Mouse (Mus musculus) cerebellum, adult 9-10 months (tissue): Measurements from ENCODE around the gene RPS10-NUDT3.
A peak's percentile ranks its signal among the peaks of the same experiment; 100 is the strongest.

Experiments used
- DNase-seq: peaks from one replicate; pipeline ENCODE4 v3.0.0; 2022

Gene RPS10-NUDT3

GRCm38 (mm10) chr17:27634871-27635574 lies at the start of gene RPS10-NUDT3:
Gene RPS10-NUDT3 (minus strand): TSS chr17:27635222.
- DNase-seq, result peak; percentile 87

DNA sequence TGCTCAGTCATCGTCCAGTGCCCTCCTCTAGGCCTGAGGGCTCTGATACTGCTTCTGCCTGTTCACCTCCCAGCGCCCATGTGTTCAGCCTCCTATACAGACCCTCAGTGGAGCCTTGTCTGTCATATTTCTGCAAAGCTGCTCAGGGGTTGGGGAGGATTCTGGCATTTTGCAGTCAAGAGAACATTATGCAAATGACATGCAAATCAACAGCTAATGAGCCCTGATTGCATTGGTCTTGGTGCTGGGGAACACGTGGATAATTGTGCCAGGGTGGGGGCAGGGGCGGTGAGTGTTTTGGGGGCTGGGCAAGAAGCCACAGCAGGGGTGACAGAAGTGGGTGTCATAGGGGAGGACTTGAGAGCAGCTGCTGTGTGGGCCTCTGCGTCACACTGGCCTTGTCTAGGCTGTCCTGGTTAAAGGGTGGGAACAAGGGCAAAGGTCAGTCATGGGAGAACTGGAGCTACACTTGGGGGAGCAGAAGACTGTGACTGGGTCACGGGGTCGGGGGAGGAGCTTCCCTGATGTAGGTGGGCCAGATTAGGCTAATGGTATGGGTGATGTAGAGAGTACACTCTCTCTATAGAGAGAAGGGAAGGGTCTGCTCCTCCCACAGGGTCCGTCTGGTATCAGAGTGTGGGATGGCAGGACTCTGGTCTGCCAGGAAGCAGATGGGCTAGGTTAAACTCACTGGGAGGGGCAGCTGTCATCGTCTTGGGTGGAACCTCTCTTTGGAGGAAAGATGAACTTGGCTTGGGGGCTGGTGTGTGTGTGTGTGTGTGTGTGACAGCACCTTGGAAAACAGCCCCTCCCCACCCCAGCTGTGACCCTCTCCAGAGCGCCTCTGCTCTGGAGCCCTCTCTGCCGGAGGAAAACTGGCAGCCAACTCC lies 44.1 kb upstream of the RPS10-NUDT3 start:
- no peak for DNase-seq

DNA sequence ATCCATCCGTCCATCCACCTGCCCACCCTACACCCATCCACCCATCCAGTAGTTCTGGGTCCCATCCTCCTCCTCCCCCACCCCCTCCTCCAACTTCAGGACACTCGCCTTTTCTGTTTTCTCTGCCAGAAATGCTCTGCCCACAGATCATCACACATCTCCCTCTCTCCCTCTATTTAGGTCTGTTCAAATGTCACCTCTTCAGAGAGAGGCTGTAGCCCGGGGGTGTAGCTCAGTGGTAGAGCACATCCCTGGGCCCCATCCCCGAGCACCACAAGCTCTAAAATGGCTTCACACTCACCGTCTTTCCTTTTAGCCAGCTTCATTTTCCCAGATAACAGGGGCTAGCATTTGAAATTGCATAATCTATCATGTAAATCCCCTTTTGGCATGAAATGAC lies 42.7 kb upstream of the RPS10-NUDT3 start:
- DNase-seq, result no peak

GRCm38 (mm10) chr17:27676270-27676669 lies 41.2 kb upstream of the RPS10-NUDT3 start:
- DNase-seq, result no peak

DNA sequence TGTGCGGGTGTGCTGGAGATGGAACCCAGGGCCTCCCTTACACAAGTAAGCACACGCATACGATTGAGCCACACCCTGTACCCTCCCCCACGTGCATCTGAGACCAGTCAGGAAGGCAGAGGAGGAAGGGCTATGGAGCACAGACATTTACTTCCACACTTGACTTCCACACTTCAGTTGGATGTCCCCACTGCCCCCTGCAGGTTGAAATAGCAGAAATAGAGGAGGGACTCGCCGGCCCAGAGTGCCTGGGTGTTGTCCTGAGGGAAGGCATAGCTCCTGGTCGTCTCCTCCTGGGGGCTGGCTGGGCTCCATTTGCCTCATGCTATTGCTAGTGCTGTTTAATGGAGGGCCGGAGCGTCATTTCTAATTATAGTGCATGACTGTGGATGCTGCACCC lies 40.4 kb upstream of the RPS10-NUDT3 start:
- DNase-seq, result peak; percentile 65

GRCm38 (mm10) chr17:27673945-27674344 lies 38.9 kb upstream of the RPS10-NUDT3 start:
- DNase-seq, result no peak

GRCm38 (mm10) chr17:27671720-27672119 lies 36.7 kb upstream of the RPS10-NUDT3 start:
- DNase-seq, result no peak

GRCm38 (mm10) chr17:27658767-27659166 lies 23.7 kb upstream of the RPS10-NUDT3 start:
- DNase-seq, result no peak

DNA sequence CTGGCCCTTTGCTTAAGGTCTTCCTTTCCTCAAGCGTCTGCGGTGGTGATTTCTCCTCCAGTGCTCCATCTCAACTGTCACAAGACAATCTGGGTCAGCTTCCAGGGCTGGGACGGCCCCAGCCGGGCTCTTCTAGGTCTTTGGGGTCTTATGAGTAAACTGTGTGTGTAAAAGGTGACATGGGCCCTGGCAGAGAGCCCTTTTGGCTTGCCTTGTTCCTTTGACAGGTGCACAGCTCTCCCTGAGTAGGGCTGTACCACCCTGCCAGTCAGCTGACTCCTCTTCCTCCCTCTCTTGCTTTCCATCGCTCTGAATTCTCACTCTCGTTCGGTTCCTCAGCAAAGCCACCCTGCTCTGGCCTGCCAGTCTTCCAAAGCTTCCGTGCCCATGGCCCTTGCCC lies 22.1 kb upstream of the RPS10-NUDT3 start:
- peak; percentile 88 for DNase-seq

DNA sequence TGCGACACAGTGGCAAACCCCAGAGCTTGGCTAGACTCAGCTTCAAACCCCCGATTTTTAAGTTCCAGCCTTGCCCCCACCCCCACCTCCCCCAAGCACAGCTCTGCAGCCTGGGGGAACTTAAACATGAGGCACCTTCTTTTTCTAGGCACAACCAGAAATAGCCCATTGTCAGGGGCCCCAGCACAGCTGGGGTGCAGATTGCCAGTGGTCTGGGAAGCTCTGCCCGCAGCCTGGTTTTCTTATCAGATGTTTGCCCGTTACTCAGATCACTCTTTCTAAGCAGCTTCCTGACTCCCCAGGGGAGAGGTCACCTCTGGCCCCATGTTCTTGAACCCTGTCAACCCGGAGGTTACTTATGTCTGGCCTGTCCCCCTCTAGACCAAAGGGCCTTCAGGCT lies 21.4 kb upstream of the RPS10-NUDT3 start:
- DNase-seq, result no peak

GRCm38 (mm10) chr17:27656011-27656399 lies 21.0 kb upstream of the RPS10-NUDT3 start:
- DNase-seq, result peak; percentile 83

DNA sequence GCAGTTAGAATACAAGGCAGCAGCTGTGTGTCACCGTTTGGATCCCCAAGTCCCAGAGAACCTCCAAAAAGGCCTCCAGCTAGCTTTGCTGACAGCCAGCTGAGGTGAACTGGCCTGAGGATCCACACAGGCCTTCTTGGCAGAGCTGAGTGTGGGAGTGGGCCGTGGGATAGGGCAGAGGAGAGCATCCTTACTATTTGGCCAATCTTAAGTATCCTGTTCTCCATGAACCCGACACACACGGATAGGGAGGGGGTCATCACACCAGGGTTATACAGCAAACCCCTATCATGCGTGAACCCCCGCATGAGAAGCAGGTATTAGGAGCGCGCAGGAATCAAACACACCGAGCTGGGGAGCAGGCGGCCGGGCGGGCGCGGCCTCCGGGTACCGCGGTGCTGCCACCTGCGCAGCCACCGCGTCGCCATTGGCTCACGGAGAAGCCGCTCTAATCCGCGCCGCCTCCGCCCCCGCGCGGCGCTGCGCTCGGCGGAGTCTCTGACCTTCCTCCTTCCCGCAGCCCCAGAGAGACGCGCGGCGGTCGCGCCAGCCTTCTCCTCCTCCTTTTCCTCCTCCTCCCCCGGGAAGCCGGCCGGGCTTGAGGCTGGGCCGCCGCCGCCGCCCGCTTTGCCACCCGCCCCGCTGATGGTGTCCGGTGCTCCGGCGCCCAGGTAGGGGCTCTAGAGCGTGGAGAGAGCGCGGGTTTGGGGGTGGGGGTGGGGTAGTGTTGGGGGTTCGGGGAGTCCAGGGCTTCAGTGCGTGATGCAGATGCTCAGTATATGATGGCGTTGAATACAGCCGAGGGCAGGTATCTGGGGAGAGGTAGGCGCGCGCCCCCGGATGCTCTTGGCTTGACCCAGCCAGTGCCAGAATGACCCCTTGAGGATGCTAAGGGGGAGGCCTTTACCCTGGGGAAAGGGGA lies 20.3 kb upstream of the RPS10-NUDT3 start, which contains the start of gene Pacsin1:
TSS of gene Pacsin1 (plus strand) at position 421 of the 922 bp plus-strand sequence.
- DNase-seq, result peak; percentile 89

- DNase-seq, result no peak
Observed at GRCm38 (mm10) chr17:27653253-27653959, 18.4 kb upstream of the RPS10-NUDT3 start.

DNA sequence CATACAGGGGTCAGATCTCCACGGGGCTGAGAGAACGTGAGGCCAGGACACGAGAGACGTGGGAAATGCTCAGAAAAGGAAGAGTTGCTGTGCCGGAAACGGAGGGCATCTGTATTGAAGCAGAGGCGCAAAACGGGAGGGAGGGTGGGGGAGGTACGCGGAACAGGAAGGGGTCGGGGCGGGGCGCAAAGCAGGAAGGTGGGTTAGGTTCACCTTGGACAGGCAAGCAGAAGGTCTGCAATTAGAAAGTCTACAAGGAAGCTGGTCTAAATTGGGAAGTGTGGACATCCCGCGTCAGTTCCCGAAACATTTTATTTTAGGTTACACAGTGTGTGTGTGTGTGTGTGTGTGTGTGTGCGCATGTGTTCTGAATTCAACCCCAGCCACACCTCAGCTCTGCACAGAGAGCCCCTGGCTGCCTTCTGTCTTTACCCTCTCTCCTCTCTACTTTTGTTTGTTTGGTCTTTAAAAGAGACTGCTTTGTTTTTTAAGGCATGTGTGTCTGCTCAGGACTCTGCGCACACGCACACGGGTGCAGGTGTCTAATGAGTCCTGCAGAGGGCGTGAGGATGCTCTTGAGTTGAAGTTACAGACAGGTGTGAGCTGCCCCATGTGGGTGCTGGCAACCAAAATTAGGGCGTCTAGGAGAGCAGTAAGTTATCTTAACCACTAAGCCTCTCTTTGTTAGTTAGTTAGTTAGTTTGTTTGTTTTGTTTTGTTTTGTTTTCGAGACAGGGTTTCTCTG lies 17.2 kb upstream of the RPS10-NUDT3 start:
- DNase-seq, result peak; percentile 35

DNA sequence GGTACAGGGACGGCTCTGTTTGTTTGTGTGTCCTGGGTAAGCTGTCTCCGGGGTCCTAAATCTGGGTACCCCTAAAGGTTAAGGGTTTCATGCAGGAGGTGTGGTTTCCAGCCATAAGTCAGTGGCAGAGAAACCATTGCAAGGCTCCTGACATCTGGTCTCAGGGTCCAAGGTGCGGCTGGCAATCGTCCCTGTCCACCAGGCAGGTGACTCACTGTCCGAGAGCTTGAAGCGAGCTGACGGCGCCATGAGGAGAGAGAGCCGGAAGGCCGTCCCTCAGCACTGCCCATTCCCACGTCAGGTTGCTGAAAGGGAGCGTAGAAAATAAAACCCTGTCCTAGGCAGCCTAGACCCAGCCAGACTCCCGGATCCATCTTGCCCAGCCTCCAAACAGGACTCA lies 15.6 kb upstream of the RPS10-NUDT3 start:
- no peak for DNase-seq

DNA sequence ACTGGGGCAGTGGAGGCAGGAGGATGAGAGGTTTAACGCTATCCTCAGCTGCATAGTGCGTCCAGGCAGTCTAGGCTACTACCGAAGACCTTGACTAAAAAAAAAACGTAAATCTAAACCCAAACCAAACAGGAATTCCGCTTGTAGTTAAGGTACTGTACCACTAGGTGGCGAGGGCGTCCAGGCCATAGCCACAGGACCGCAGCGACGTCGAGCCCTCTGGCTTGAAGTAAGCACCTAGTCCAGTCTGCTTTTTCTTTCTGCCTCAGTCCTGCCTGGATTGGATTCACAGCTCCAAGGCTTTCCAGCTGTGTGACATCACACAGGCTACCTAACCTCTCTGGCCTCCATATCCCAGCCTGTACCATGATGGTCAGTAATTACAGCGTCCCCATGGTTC lies 15.1 kb upstream of the RPS10-NUDT3 start:
- peak; percentile 91 for DNase-seq

- DNase-seq, result peak; percentile 73
Observed at GRCm38 (mm10) chr17:27645807-27646206, 10.8 kb upstream of the RPS10-NUDT3 start.

DNA sequence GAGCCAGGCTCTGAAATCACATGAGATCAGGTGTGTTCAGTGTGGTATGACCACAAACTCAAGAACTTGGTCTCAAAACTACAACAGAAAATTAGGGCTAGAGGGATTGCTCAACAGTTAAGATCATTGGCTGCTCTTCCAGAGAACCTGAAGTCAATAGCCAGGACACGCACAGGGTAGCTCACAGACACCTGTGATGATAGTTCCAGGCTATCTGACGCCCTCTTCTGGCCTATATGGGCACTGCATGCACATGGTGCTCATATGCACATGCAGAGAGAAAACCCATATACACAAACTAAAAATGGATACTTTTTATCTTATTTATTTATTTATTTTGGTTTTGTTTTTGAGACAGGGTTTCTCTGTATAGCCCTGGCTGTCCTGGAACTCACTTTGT lies 9.6 kb upstream of the RPS10-NUDT3 start:
- DNase-seq, result no peak

GRCm38 (mm10) chr17:27643756-27644155 lies 8.7 kb upstream of the RPS10-NUDT3 start:
- DNase-seq, result no peak

DNA sequence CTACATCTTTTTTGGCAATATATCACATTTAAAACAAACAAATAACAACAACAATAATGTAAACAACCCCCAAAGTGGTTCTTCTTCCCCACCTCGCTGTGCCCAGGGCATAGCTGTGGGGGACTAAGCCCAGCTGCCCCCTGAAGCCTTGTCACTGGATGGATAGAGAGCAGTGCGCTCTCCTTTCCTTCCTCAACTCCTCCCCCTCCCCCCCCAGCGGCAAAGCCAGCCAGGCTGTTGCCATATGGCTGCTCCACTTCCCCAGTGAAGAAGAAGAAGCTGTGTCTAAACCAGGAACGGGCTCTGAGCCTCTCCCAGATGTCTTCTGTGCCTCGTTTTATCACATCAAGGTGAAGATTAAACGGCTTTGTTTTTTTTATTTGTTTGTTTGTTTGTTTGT lies 8.1 kb upstream of the RPS10-NUDT3 start:
- no peak for DNase-seq

GRCm38 (mm10) chr17:27642491-27643062 lies 7.6 kb upstream of the RPS10-NUDT3 start:
- peak; percentile 99 for DNase-seq
